Mouse (Mus musculus) frontal cortex, adult 2 months (tissue): ENCODE measurements around the gene Hhipl1. TPM values are rescaled to one million over a fixed set of nuclear protein-coding genes. Genes with fewer than 3 reads are reported as not detected.
A peak's percentile ranks its signal among the peaks of the same experiment; 100 is the strongest.

ENCODE experiments used
- DNase-seq, 2 experiments: peaks; one replicate each; pipeline ENCODE4 v3.0.0; 2022; ENCODE audit warnings: low spot score in 1 of 2; ENCODE audit errors: extremely low spot score in 1 of 2
- polyA plus RNA-seq: library from polyadenylated mRNA; depleted of rRNA; stranded (reverse); fragments of >200 nt; gene quantifications from 2 replicates; pipeline ENCODE4 v1.2.3, GENCODE M21; 2012

Gene Hhipl1
- polyA plus RNA-seq, 1 experiment = 10.6 TPM

GRCm38 (mm10) chr12:108310041-108310440 lies 4.0 kb downstream of the Hhipl1 start:
- no peak for DNase-seq

DNA sequence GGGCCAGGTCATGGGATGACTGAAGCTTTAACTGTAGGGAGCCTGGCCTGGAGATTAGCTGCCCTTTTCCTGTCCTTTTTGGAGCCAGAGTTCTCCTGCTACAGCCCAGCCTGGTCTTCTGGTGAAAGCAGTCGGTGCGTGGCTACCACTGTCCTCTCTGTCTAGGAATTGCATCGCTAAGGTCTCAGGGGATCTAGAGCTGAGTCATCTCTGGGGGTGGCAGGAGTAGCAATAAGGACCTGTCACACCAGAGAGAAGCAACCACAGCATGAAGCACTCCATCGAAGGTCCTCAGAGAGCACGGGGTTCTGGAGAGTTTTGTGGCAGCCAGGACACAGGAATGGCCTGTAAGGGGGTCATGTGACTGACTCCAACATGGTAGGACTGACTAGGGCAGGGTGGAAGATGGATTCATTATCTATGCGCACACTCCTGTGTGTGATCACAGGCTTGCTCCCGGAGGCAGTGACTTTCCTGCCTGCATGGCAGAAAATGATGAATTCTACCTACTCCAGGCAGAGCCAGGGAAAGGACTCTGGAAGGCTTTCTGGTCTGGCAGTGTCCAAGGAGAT lies 4.5 kb downstream of the Hhipl1 start:
- no peak for DNase-seq

GRCm38 (mm10) chr12:108311741-108312290 lies 5.7 kb downstream of the Hhipl1 start:
- DNase-seq = no peak

- no peak for DNase-seq
These were observed 6.4 kb downstream of the Hhipl1 start for GRCm38 (mm10) chr12:108312432-108312851.

DNA sequence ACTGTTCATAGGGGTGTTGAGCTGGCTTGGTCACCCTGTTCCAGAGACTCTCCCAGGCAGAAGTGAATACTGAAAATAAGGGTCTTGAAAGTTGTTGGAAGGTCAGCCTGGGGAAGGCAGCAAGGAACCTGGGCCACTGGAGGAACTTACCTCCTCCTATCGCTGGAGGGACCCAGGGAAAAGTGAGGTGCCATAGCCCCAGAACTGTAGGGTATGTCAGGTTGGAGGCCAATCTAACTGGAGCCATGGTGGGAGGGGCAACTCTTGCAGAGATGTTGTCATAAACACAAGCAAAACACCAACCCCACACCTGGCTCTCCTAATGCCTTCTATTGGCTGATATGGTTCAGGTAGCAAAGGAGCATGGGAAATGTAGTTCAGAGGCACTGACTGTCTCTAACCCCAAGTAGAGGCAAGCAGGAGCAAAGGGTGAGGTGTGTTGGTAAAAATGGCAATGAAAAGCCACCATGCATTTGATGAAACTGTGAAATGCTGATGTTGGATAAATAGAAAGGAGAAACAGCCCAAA lies 7.2 kb downstream of the Hhipl1 start:
- DNase-seq = no peak

DNA sequence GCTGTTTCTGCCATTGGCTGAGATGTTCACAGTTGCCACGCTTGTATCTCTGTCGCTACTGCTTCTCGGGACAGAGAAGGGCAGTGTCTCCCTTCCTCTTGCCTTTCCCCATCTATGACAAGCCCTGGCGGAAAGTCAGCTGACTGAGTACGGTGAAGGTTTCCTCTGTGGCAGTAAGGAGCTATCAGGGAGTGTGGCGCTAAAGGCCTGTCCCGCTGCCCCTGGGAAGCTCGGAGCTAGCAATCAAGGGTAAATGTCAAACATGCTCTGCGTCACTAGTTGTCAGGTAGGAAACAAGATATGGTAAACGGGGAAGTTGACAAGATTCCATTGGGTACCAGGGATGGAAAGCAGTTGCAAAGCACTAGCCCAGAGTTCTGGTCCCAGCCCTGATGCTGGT lies 9.7 kb downstream of the Hhipl1 start:
- DNase-seq = no peak

DNA sequence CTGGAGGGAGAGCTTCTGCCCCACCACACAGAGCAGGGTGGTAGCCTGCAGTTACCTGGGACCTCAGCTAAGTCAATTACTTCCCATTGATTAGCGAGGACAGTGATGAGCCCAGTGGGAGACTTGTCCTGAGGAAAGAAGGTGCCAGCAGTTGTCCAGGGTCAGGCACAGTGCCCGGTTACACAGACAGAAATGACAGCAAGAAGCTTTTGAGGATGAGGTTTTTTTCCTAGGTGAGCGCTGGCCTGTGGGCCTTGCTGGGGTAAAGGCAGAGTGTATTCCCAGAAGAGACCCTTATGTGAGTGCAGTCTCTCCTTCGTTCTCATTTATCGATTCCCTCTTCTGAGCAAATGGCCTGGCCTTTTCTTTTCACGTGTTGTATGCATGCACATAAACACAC lies 10.6 kb downstream of the Hhipl1 start:
- no peak for DNase-seq

DNA sequence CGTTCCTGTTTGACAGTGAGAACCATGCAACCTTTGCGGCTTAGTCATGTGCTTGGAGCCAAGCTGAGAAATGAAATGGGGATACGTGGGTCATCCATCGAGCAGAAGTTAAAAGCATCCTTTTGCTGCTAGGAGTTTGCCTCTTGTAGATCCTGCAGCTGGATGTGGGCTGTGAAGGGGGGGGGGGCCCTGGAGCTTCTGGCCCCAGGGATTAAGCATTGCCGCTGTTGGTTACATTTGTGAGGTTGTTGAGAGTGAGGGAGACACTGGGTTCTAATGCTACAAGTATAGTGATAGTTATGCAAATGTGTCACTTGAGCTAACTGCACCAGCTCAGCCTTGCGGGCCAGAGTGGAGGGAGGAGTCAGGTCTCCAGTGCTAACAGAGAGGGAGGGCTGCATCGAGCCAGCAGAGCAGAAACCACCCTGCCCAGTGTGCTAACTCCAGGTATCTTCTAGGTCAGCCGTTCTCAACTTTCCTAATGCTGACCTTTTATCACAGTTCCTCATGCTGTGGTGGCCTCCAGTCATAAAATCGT lies 11.2 kb downstream of the Hhipl1 start:
- DNase-seq = no peak

DNA sequence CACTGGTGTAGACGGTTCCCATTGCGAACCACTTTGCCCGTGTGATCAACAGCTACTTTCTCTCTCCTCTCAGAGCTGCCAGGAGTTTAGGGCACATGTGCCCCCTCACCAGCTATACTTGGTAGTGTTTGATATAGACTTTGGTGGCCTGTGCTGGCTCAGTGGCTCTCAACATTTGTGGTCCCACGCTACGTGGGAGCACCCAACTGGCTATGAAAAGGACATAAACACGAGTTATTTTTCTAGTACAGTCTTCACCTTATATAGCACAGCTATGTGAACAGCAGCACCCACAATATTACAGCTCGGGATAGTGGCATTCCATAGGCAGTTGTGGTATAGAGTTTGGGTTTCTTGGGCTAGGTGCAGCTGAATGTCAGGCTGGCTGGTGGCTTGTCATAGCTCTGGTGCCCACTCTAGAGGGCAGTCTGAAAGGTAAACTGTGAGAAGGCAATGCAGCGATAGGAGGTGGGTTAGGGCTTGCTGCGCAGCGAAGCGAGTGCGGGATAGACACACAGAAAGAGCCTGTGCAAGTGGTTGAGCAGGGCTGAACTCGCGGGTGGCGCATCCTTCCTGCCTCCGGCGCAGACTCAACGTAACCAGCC lies 11.9 kb downstream of the Hhipl1 start:
- no peak for DNase-seq

GRCm38 (mm10) chr12:108318499-108318898 lies 12.4 kb downstream of the Hhipl1 start:
- DNase-seq = no peak

GRCm38 (mm10) chr12:108320096-108320495 lies 14.0 kb downstream of the Hhipl1 start:
- DNase-seq = no peak

GRCm38 (mm10) chr12:108326401-108326800 lies 20.3 kb downstream of the Hhipl1 start:
- peak in 1 of 2 experiments; percentile 48 for DNase-seq

GRCm38 (mm10) chr12:108327889-108328491 lies 21.9 kb downstream of the Hhipl1 start:
- peak; percentile 74 to 85 for DNase-seq

GRCm38 (mm10) chr12:108333056-108333455 lies 27.0 kb downstream of the Hhipl1 start:
- peak; percentile 71 to 88 for DNase-seq

GRCm38 (mm10) chr12:108333481-108333882 lies 27.4 kb downstream of the Hhipl1 start:
- DNase-seq = no peak

DNA sequence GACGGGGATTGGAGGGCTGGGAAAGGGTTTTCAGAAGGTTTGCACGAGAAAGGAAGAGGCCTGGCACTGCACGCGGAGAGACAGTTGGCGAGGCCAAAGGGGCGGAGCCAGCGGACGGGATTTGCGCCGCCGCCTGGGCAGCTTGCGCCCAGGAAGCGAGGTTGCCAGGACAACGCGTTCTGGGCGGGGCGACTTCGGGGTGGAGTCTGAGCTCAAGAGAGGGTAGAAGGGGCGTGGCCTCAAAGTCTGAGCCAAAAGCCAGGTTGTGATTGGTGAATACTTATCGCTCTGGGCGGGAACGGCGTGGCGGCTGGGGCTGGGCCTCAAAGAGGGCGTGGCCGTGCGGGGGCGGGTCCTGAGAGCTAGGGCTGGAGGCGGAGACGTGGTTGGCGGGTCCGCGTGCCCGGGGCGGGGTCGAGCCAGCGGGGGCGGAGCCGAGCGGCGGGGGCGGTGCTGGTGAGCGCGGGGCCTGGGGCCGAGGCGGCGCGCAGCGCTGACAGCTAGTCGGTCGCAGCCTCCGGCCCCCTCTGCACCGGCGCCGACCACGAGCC lies 27.9 kb downstream of the Hhipl1 start, which contains the start of gene Cyp46a1:
Gene Cyp46a1, plus strand, starts transcription at position 487 of the 551 bp plus-strand sequence.
- peak; percentile 99 to 100 for DNase-seq

- DNase-seq = peak in 1 of 2 experiments; percentile 52
These were observed 28.5 kb downstream of the Hhipl1 start for GRCm38 (mm10) chr12:108334529-108334928.

DNA sequence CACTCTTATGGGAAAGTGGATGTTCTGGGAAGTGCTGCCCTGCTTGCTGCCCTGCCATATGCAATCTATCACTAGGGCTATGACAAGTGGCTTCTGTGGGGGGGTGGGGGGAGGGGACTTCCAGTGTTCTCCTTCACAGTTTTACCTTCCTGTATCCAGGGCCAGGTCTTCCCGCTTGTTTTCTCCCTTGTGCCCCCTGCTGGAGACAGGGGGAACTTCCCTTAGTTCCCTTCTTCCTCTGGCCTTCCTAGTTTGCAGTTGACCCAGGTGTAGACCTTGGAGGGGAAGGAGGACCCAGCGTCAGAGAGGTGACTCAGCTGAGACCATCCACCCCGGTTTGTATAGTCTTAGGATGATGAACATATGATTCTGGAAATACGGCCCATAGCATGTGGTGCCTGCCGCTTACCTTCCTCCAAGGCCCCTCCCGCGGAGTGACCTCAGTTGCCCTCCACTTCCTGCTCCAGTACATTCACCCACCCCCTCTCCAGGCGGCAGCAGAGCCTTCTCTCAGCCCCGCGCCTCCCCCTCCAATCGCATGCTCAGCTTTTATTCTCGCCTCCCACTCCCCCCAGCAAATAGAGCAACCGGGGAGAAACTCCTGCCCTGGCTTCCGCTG lies 32.6 kb downstream of the Hhipl1 start:
- peak in 1 of 2 experiments; percentile 60 for DNase-seq

- no peak for DNase-seq
These were observed 42.1 kb downstream of the Hhipl1 start for GRCm38 (mm10) chr12:108348151-108348550.

GRCm38 (mm10) chr12:108349026-108349425 lies 43.0 kb downstream of the Hhipl1 start:
- no peak for DNase-seq
